Mouse (Mus musculus): ENCODE results near the gene Dlg3. TPM values are rescaled to one million over a fixed set of nuclear protein-coding genes. Genes with fewer than 3 reads are reported as not detected.
A peak's percentile ranks its signal among the peaks of the same experiment; 100 is the strongest.

The Dlg3 gene
- total RNA-seq, 2 experiments from 2014 or later: 148 to 149 TPM

GRCm38 (mm10) chrX:100789322-100789721 lies 21.8 kb downstream of the Dlg3 start:
- intact Hi-C loops (cut with DNase I): no loop called here

GRCm38 (mm10) chrX:100796041-100796740 lies 28.7 kb downstream of the Dlg3 start:
- intact Hi-C loops (cut with DNase I): no loop called here
- no peak for DNase-seq (ENCODE audit: low spot score in 2 of 2)

More at GRCm38 (mm10) chrX:100789322-100789721, 21.8 kb downstream of the Dlg3 start:
- no peak for DNase-seq (ENCODE audit: low spot score in 2 of 2)

GRCm38 (mm10) chrX:100796741-100797090 lies 29.2 kb downstream of the Dlg3 start:
- intact Hi-C loops (cut with DNase I): no loop called here
- no peak for DNase-seq (ENCODE audit: low spot score in 2 of 2)

- intact Hi-C loops (cut with DNase I): no loop called here
- DNase-seq (ENCODE audit: low spot score in 2 of 2): no peak
These were observed 29.8 kb downstream of the Dlg3 start for GRCm38 (mm10) chrX:100797370-100797769.

- intact Hi-C loops (cut with DNase I): no loop called here
- peak; percentile 57 to 60 for DNase-seq (ENCODE audit: low spot score in 2 of 2)
These were observed 30.5 kb downstream of the Dlg3 start for GRCm38 (mm10) chrX:100797851-100798527.

- no peak for DNase-seq (ENCODE audit: low spot score in 2 of 2)
- intact Hi-C loops (cut with DNase I): no loop called here
These were observed 33.1 kb downstream of the Dlg3 start for GRCm38 (mm10) chrX:100800643-100801042.

- DNase-seq (ENCODE audit: low spot score in 2 of 2): no peak
- intact Hi-C loops (cut with DNase I): no loop called here
These were observed 34.5 kb downstream of the Dlg3 start for GRCm38 (mm10) chrX:100802034-100802433.

GRCm38 (mm10) chrX:100811129-100811528 lies 43.6 kb downstream of the Dlg3 start:
- DNase-seq (ENCODE audit: low spot score in 2 of 2): no peak
- intact Hi-C loops (cut with DNase I): no loop called here

GRCm38 (mm10) chrX:100814139-100814538 lies 46.6 kb downstream of the Dlg3 start:
- no peak for DNase-seq (ENCODE audit: low spot score in 2 of 2)
- intact Hi-C loops (cut with DNase I): no loop called here

- intact Hi-C loops (cut with DNase I): no loop called here
- DNase-seq (ENCODE audit: low spot score in 2 of 2): no peak
These were observed 48.2 kb downstream of the Dlg3 start for GRCm38 (mm10) chrX:100815766-100816165.

GRCm38 (mm10) chrX:100818681-100819080 lies 51.2 kb downstream of the Dlg3 start:
- no peak for DNase-seq (ENCODE audit: low spot score in 2 of 2)

GRCm38 (mm10) chrX:100821149-100821548 lies 53.6 kb downstream of the Dlg3 start:
- intact Hi-C loops (cut with DNase I): no loop called here
- DNase-seq (ENCODE audit: low spot score in 2 of 2): no peak

More at GRCm38 (mm10) chrX:100818681-100819080, 51.2 kb downstream of the Dlg3 start:
- intact Hi-C loops (cut with DNase I): no loop called here

- intact Hi-C loops (cut with DNase I): no loop called here
These were observed 58.0 kb downstream of the Dlg3 start for GRCm38 (mm10) chrX:100825557-100825956.

GRCm38 (mm10) chrX:100832806-100833205 lies 65.3 kb downstream of the Dlg3 start:
- intact Hi-C loops (cut with DNase I): no loop called here
- no peak for DNase-seq (ENCODE audit: low spot score in 2 of 2)

More at GRCm38 (mm10) chrX:100825557-100825956, 58.0 kb downstream of the Dlg3 start:
- DNase-seq (ENCODE audit: low spot score in 2 of 2): no peak

- no peak for DNase-seq (ENCODE audit: low spot score in 2 of 2)
- intact Hi-C loops (cut with DNase I): no loop called here
These were observed 71.7 kb downstream of the Dlg3 start for GRCm38 (mm10) chrX:100839211-100839610.

Other genes starting within 250 kb of the Dlg3 start
- under 1 TPM; 0.15 to 0.61 TPM for gene Dgat2l6, start 242.9 kb upstream of the Dlg3 start, total RNA-seq (2021)
- not detected for gene Awat1, start 195.5 kb upstream of the Dlg3 start, total RNA-seq (2021)
- not detected for gene P2ry4, start 172.9 kb upstream of the Dlg3 start, total RNA-seq (2021)
- 1 to 10 TPM; 1.2 to 2.4 TPM for gene Arr3, start 162.2 kb upstream of the Dlg3 start, total RNA-seq (2021)
- gene Kif4, start 142.0 kb upstream of the Dlg3 start, total RNA-seq (2021): 1 to 10 TPM in 1 of 2 experiments, under 1 TPM in 1; 0.68 to 1.3 TPM
- gene Pdzd11, start 141.2 kb upstream of the Dlg3 start, total RNA-seq (2021): 10 to 100 TPM; 41.9 to 46.3 TPM
- 1 to 10 TPM; 7.2 TPM for gene Gdpd2, start 37.8 kb upstream of the Dlg3 start, total RNA-seq (2021)

All from left cerebral cortex, postnatal 36 days (tissue).